Mouse (Mus musculus): ENCODE measurements around the gene Ubl4b. TPM values are rescaled to one million over a fixed set of nuclear protein-coding genes. Genes with fewer than 3 reads are reported as not detected.

The Ubl4b gene
- polyA plus RNA-seq, 1 experiment from 2014 or later = not detected

DNA sequence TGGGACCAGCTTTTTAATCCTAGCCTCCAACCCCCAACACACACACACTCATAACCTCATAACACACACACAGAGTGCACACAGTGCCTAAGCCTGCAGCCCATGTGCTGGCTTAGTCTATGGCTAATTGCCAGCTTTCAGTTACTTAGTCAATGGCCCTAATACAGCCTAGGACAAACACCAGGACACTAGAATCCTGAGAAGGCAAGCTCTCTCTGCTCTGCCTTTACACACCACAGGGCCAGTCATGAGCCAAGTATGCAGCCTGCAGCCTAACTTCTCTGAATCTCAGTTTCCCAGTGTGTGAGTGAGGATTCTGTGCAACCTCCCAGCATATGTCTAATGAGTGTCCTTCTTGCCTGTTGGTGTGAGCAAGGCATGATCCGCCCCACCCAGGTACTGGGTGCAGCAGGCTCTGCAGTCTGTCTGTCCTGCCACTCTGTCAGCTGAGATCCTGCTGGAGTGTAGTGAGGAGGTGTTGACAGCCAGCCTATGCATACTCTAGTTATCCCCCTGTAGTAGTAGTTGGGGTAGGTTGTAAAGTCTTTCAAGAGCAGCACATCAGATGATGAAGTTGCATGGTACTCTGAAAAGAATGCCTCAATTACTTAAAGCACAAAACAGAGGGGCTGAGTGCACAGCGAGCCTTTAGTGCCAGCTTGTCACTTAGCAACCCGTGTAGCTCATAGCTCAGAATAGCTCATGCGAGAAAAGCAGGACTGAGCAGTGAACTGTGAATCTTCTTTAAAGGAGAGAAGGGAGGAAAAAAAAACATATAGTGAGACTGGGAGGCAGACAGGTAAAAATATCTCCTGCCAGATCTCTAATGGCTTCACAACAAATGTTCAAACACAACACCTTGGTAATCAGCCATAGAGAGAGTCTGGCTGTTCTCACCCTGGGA is 49.2 kb downstream of the Ubl4b start:
- Histone ChIP-seq H3K36me3 (ENCODE audit: control insufficient read depth, insufficient read depth, low read length) (no peaks in the 10 kb centered on the region), H3K27ac (ENCODE audit: low read depth) (no peak overlapping the region), H3K4me2 (ENCODE audit: low read length) (no peak overlapping the region), H3K4me1 (replicated peaks; ENCODE audit: control insufficient read depth, insufficient read depth, low read length) (peaks cover 6% of the 10 kb centered on the region; the same call in 1 of the 2 replicates), H3K9ac (ENCODE audit: low read length) (no peak overlapping the region), H3K4me3 (ENCODE audit: low read depth, low read length) (no peak overlapping the region), H3K9me3 (ENCODE audit: control insufficient read depth, low read length) (no peaks in the 10 kb centered on the region), H3K27me3 (replicated peaks; ENCODE audit: control insufficient read depth, insufficient read depth, low read length) (no peaks in the 10 kb centered on the region)
- 65% methylated on average over 4 of the region's 4 CpGs for WGBS
- no peak for ATAC-seq (replicated peaks; ENCODE audit: low FRiP score, low TSS enrichment, low read depth)
- DNase-seq (ENCODE audit: low spot score) = no peak

DNA sequence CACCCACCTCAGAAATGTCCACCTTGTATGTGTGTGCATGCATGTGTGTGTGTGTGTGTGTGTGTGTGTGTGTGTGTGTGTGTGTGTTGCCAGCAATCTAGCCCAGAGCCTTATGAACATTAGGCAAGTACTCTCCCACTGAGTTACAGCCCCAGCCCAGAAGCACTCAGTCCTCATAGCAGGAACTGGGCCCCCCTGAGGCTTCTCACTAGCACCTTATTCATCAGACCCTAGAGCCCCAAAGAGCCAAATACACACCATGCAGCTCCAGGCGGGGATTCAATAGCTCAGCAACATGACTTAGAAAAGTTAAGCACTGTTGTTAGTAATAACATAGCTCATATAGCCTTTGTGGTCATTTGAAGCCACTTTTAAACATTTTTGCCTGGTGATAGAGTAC is 50.3 kb downstream of the Ubl4b start:
- no peak overlapping the region for H3K27ac ChIP-seq (ENCODE audit: low read depth)
- DNase-seq (ENCODE audit: low spot score) (no peak), ATAC-seq (replicated peaks; ENCODE audit: low FRiP score, low TSS enrichment, low read depth) (no peak)
- 62% methylated on average over 1 of the region's 1 CpGs for WGBS
- H3K4me3 ChIP-seq (ENCODE audit: low read depth, low read length) = no peak overlapping the region
- H3K4me2 ChIP-seq (ENCODE audit: low read length) = no peak overlapping the region
- H3K4me1 ChIP-seq (replicated peaks; ENCODE audit: control insufficient read depth, insufficient read depth, low read length) = peaks cover 6% of the 10 kb centered on the region; the same call in 1 of the 2 replicates
- no peaks in the 10 kb centered on the region for H3K36me3 ChIP-seq (ENCODE audit: control insufficient read depth, insufficient read depth, low read length)
- H3K27me3 ChIP-seq (replicated peaks; ENCODE audit: control insufficient read depth, insufficient read depth, low read length) = no peaks in the 10 kb centered on the region
- no peak overlapping the region for H3K9ac ChIP-seq (ENCODE audit: low read length)
- peaks cover 4% of the 10 kb centered on the region; the same call in 1 of the 2 replicates for H3K9me3 ChIP-seq (ENCODE audit: control insufficient read depth, low read length)

DNA sequence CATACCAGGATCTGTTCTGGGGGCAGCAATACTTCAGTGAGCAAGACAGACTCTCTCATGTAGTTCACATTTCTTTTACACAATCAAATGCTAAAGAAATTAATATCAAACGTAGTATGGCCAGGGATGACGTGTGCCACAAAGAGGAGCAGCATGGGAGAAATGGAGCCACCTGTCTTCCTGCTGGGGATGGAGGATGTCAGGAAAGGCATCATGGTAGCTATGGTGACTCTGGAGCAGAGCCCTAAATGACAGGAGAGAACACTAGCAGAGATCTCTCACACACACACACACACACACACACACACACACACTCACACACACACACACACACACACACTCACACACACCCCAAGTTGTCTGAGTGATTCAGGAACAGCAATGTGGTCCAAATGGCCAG is 51.2 kb downstream of the Ubl4b start:
- no peaks in the 10 kb centered on the region for H3K27me3 ChIP-seq (replicated peaks; ENCODE audit: control insufficient read depth, insufficient read depth, low read length)
- peaks cover 4% of the 10 kb centered on the region; the same call in 1 of the 2 replicates for H3K9me3 ChIP-seq (ENCODE audit: control insufficient read depth, low read length)
- H3K27ac ChIP-seq (ENCODE audit: low read depth) = no peak overlapping the region
- no peak for DNase-seq (ENCODE audit: low spot score)
- H3K36me3 ChIP-seq (ENCODE audit: control insufficient read depth, insufficient read depth, low read length) = no peaks in the 10 kb centered on the region
- no peak overlapping the region for H3K4me2 ChIP-seq (ENCODE audit: low read length)
- H3K4me3 ChIP-seq (ENCODE audit: low read depth, low read length) = no peak overlapping the region
- no peak overlapping the region for H3K9ac ChIP-seq (ENCODE audit: low read length)
- no peak for ATAC-seq (replicated peaks; ENCODE audit: low FRiP score, low TSS enrichment, low read depth)
- peaks cover 6% of the 10 kb centered on the region; the same call in 1 of the 2 replicates for H3K4me1 ChIP-seq (replicated peaks; ENCODE audit: control insufficient read depth, insufficient read depth, low read length)
- 73% methylated on average over 2 of the region's 2 CpGs for WGBS

Other genes with a start within 250 kb of the Ubl4b start
- gene Rbm15, start 221.4 kb downstream of the Ubl4b start, polyA plus RNA-seq (2014; fragmentation: Nextera tagmentation; extraction: Ambion mirVana) = 16.7 TPM in 2 replicates
- gene Kcnc4, start 95.5 kb downstream of the Ubl4b start, polyA plus RNA-seq (2014; fragmentation: Nextera tagmentation; extraction: Ambion mirVana) = 0.09 TPM in 1 of 2 replicates, not detected in the other
- gene Slc6a17, start 37.1 kb downstream of the Ubl4b start, polyA plus RNA-seq (2014; fragmentation: Nextera tagmentation; extraction: Ambion mirVana) = 2.0 and 3.3 TPM in 2 replicates
- not detected in 2 replicates for gene Alx3, start 40.0 kb upstream of the Ubl4b start, polyA plus RNA-seq (2014; fragmentation: Nextera tagmentation; extraction: Ambion mirVana)
- gene Gm10961, start 76.2 kb upstream of the Ubl4b start, polyA plus RNA-seq (2014; fragmentation: Nextera tagmentation; extraction: Ambion mirVana) = not detected in 2 replicates
- 49.4 and 49.7 TPM in 2 replicates for gene Strip1, start 76.6 kb upstream of the Ubl4b start, polyA plus RNA-seq (2014; fragmentation: Nextera tagmentation; extraction: Ambion mirVana)
- gene Ahcyl1, start 141.5 kb upstream of the Ubl4b start, polyA plus RNA-seq (2014; fragmentation: Nextera tagmentation; extraction: Ambion mirVana) = 95.0 and 104 TPM in 2 replicates
- gene Csf1, start 205.4 kb upstream of the Ubl4b start, polyA plus RNA-seq (2014; fragmentation: Nextera tagmentation; extraction: Ambion mirVana) = 13.3 and 13.6 TPM in 2 replicates

All from intestine, embryonic 14.5 days (tissue).